Mouse (Mus musculus) hindbrain, postnatal 0 days (tissue): ENCODE results near the gene Atp5c1. TPM values are rescaled to one million over a fixed set of nuclear protein-coding genes. Genes with fewer than 3 reads are reported as not detected.

Experiments used
- ATAC-seq: fragments of 200-750 bp; cut with Nextera tagmentation; 2 replicates; pipeline ENCODE4 v1.8.0; 2017; ENCODE audit warnings: mild to moderate bottlenecking, moderate TSS enrichment, moderate library complexity
- DNase-seq: peaks from one replicate; pipeline ENCODE4 v3.0.0-alpha.2; 2015; ENCODE audit warnings: low spot score
- H3K27ac ChIP-seq: fragments of 300-500 bp; sonication (generic); 2 replicates; pipeline ENCODE4 v1.5.1; 2014; ENCODE audit warnings: mild to moderate bottlenecking
- H3K27me3 ChIP-seq: fragments of 300-500 bp; sonication (generic); 2 replicates; pipeline ENCODE4 v1.6.1; 2014; ENCODE audit warnings: low read length, mixed read lengths; ENCODE audit not compliant: insufficient read depth
- H3K36me3 ChIP-seq: fragments of 300-500 bp; sonication (generic); 2 replicates; pipeline ENCODE4 v1.6.1; 2014; ENCODE audit warnings: low read length, mixed read lengths; ENCODE audit not compliant: insufficient read depth
- H3K4me1 ChIP-seq: fragments of 300-500 bp; sonication (generic); 2 replicates; pipeline ENCODE4 v1.6.1; 2014; ENCODE audit warnings: antibody characterized with exemption, low read length, mixed read lengths; ENCODE audit not compliant: insufficient read depth
- H3K4me2 ChIP-seq: fragments of 300-500 bp; sonication (generic); 2 replicates; pipeline ENCODE4 v1.6.1; 2014; ENCODE audit warnings: low read depth, mild to moderate bottlenecking, low read length, moderate library complexity, mixed read lengths
- H3K4me3 ChIP-seq: fragments of 300-500 bp; sonication (generic); 2 replicates; pipeline ENCODE4 v1.5.1; 2014; ENCODE audit warnings: low read length
- H3K9ac ChIP-seq: fragments of 300-500 bp; sonication (generic); replicated peaks from 2 replicates; pipeline ENCODE4 v1.6.1; 2014; ENCODE audit warnings: mild to moderate bottlenecking, low read length, moderate library complexity, mixed read lengths
- H3K9me3 ChIP-seq: fragments of 300-500 bp; sonication (generic); 2 replicates; pipeline ENCODE4 v1.6.1; 2016; ENCODE audit warnings: low read length, mixed read lengths
- CTCF ChIP-seq: IDR thresholded peaks from 2 replicates; pipeline ENCODE4 v1.5.1; 2016; ENCODE audit warnings: antibody characterized with exemption, control low read depth, low read depth
- WGBS: fragments of 180-500 bp; shearing (Covaris S2); extraction: QIAGEN DNeasy Blood & Tissue Kit; methylation state at CpG from one replicate; pipeline ENCODE4 v1.1.7; 2014; 5-methylcytosine and 5-hydroxymethylcytosine counted together
- polyA plus RNA-seq: library from polyadenylated mRNA; unstranded; fragments of >200 nt; fragmentation: Nextera tagmentation; extraction: Ambion mirVana; gene quantifications from 2 replicates; pipeline ENCODE4 v1.2.1, GENCODE M21; 2015
- total RNA-seq: library from RNA; depleted of rRNA; stranded (reverse); fragments of >200 nt; gene quantifications from 2 replicates; pipeline ENCODE4 v1.2.3, GENCODE M21; 2014; rRNA removed

Gene Atp5c1
- total and polyA plus RNA-seq, 2 experiments from 2014 or later: 408 to 713 TPM

- no peaks in the 10 kb centered on the region for H3K36me3 ChIP-seq
- TF ChIP-seq CTCF: no peak
- DNase-seq: no peak
- H3K4me2 ChIP-seq: no peak overlapping the region
- H3K27me3 ChIP-seq: no peaks in the 10 kb centered on the region
- ATAC-seq: no peak
- no peak overlapping the region for H3K27ac ChIP-seq
- no peaks in the 10 kb centered on the region for H3K4me1 ChIP-seq
- H3K9me3 ChIP-seq: no peaks in the 10 kb centered on the region
- H3K9ac ChIP-seq: no peak overlapping the region
- H3K4me3 ChIP-seq: no peak overlapping the region
- 73% methylated on average over 7 of the region's 7 CpGs for whole genome bisulfite sequencing
These were observed 50.6 kb downstream of the Atp5c1 start for GRCm38 (mm10) chr2:10029755-10030154.

GRCm38 (mm10) chr2:10024264-10024663 is 56.0 kb downstream of the Atp5c1 start:
- no peak overlapping the region for H3K4me2 ChIP-seq
- ATAC-seq: no peak
- H3K27me3 ChIP-seq: no peaks in the 10 kb centered on the region
- no peak overlapping the region for H3K27ac ChIP-seq
- no peak for DNase-seq
- H3K4me3 ChIP-seq: no peak overlapping the region
- H3K9ac ChIP-seq: no peak overlapping the region
- H3K36me3 ChIP-seq: no peaks in the 10 kb centered on the region
- 85% methylated on average over 6 of the region's 6 CpGs for WGBS
- H3K4me1 ChIP-seq: no peaks in the 10 kb centered on the region
- H3K9me3 ChIP-seq: no peaks in the 10 kb centered on the region
- no peak for TF ChIP-seq CTCF

GRCm38 (mm10) chr2:10021296-10021695 is 59.0 kb downstream of the Atp5c1 start:
- no peak for DNase-seq
- TF ChIP-seq CTCF: no peak
- H3K4me3 ChIP-seq: no peak overlapping the region
- no peaks in the 10 kb centered on the region for H3K9me3 ChIP-seq
- H3K36me3 ChIP-seq: no peaks in the 10 kb centered on the region
- no peak overlapping the region for H3K9ac ChIP-seq
- ATAC-seq: no peak
- H3K27ac ChIP-seq: no peak overlapping the region
- 92% methylated on average over 11 of the region's 11 CpGs for WGBS
- H3K27me3 ChIP-seq: no peaks in the 10 kb centered on the region
- no peak overlapping the region for H3K4me2 ChIP-seq
- H3K4me1 ChIP-seq: no peaks in the 10 kb centered on the region

GRCm38 (mm10) chr2:10014951-10015635 is 65.2 kb downstream of the Atp5c1 start:
- ATAC-seq (no peak), DNase-seq (no peak)
- Histone ChIP-seq H3K27me3 (no peaks in the 10 kb centered on the region), H3K27ac (no peak overlapping the region), H3K4me3 (no peak overlapping the region), H3K4me2 (no peak overlapping the region), H3K9me3 (no peaks in the 10 kb centered on the region), H3K36me3 (no peaks in the 10 kb centered on the region), H3K4me1 (no peaks in the 10 kb centered on the region), H3K9ac (no peak overlapping the region)
- 86% methylated on average over 10 of the region's 10 CpGs for WGBS
- no peak for TF ChIP-seq CTCF

GRCm38 (mm10) chr2:10010263-10010909 is 69.9 kb downstream of the Atp5c1 start:
- Histone ChIP-seq H3K4me2 (no peak overlapping the region), H3K4me3 (no peak overlapping the region), H3K27me3 (no peaks in the 10 kb centered on the region), H3K36me3 (no peaks in the 10 kb centered on the region), H3K4me1 (no peaks in the 10 kb centered on the region), H3K27ac (no peak overlapping the region), H3K9ac (no peak overlapping the region), H3K9me3 (no peaks in the 10 kb centered on the region)
- DNase-seq (peak; percentile 83), ATAC-seq (peak; percentile 64; the same call in 1 of the 2 replicates)
- TF ChIP-seq CTCF: peak; percentile 92
- 40% methylated on average over 7 of the region's 7 CpGs for WGBS

- no peak for TF ChIP-seq CTCF
- WGBS: 82% methylated on average over 13 of the region's 13 CpGs
- Histone ChIP-seq H3K4me3 (no peak overlapping the region), H3K27ac (no peak overlapping the region), H3K4me1 (no peaks in the 10 kb centered on the region), H3K4me2 (no peak overlapping the region), H3K36me3 (no peaks in the 10 kb centered on the region), H3K9ac (no peak overlapping the region), H3K27me3 (no peaks in the 10 kb centered on the region), H3K9me3 (no peaks in the 10 kb centered on the region)
- ATAC-seq (no peak), DNase-seq (no peak)
These were observed 70.5 kb downstream of the Atp5c1 start for GRCm38 (mm10) chr2:10009671-10010254.

GRCm38 (mm10) chr2:10008593-10008992 is 71.7 kb downstream of the Atp5c1 start:
- Histone ChIP-seq H3K4me3 (no peak overlapping the region), H3K4me1 (no peaks in the 10 kb centered on the region), H3K9ac (no peak overlapping the region), H3K27ac (no peak overlapping the region), H3K36me3 (no peaks in the 10 kb centered on the region), H3K9me3 (no peaks in the 10 kb centered on the region), H3K27me3 (no peaks in the 10 kb centered on the region), H3K4me2 (no peak overlapping the region)
- ATAC-seq: no peak
- no peak for TF ChIP-seq CTCF
- DNase-seq: no peak
- 91% methylated on average over 4 of the region's 4 CpGs for WGBS

Other genes with a start within 250 kb of the Atp5c1 start
- not detected in 2 replicates for gene 4930412O13Rik, start 199.3 kb downstream of the Atp5c1 start, total RNA-seq
- gene 4930412O13Rik, start 199.3 kb downstream of the Atp5c1 start, polyA plus RNA-seq: 0.57 and 0.75 TPM in 2 replicates
- gene 9230102O04Rik, start 191.0 kb downstream of the Atp5c1 start, total RNA-seq: 1.5 TPM in 1 of 2 replicates, not detected in the other
- gene 9230102O04Rik, start 191.0 kb downstream of the Atp5c1 start, polyA plus RNA-seq: 0.76 and 1.0 TPM in 2 replicates
- gene Gata3, start 190.5 kb downstream of the Atp5c1 start, total RNA-seq: 2.3 and 3.5 TPM in 2 replicates
- 17.6 and 20.5 TPM in 2 replicates for gene Gata3, start 190.5 kb downstream of the Atp5c1 start, polyA plus RNA-seq
- gene Taf3, start 31.9 kb downstream of the Atp5c1 start, total RNA-seq: 2.7 and 5.1 TPM in 2 replicates
- gene Taf3, start 31.9 kb downstream of the Atp5c1 start, polyA plus RNA-seq: 10.0 and 10.3 TPM in 2 replicates
- gene Kin, start 83 bp upstream of the Atp5c1 start, total RNA-seq: 3.2 and 4.8 TPM in 2 replicates
- 14.1 and 18.9 TPM in 2 replicates for gene Kin, start 83 bp upstream of the Atp5c1 start, polyA plus RNA-seq
- 8.6 and 9.1 TPM in 2 replicates for gene Itih2, start 50.9 kb upstream of the Atp5c1 start, total RNA-seq
- 6.3 and 7.3 TPM in 2 replicates for gene Itih2, start 50.9 kb upstream of the Atp5c1 start, polyA plus RNA-seq
- 15.3 and 16.7 TPM in 2 replicates for gene Itih5, start 73.1 kb upstream of the Atp5c1 start, total RNA-seq
- 11.2 and 11.6 TPM in 2 replicates for gene Itih5, start 73.1 kb upstream of the Atp5c1 start, polyA plus RNA-seq